Mouse (Mus musculus): ENCODE measurements around the gene Zdhhc25. TPM values are rescaled to one million over a fixed set of nuclear protein-coding genes. Genes with fewer than 3 reads are reported as not detected.

Zdhhc25 gene
- polyA plus RNA-seq, 1 experiment from 2014 or later, result not detected

DNA sequence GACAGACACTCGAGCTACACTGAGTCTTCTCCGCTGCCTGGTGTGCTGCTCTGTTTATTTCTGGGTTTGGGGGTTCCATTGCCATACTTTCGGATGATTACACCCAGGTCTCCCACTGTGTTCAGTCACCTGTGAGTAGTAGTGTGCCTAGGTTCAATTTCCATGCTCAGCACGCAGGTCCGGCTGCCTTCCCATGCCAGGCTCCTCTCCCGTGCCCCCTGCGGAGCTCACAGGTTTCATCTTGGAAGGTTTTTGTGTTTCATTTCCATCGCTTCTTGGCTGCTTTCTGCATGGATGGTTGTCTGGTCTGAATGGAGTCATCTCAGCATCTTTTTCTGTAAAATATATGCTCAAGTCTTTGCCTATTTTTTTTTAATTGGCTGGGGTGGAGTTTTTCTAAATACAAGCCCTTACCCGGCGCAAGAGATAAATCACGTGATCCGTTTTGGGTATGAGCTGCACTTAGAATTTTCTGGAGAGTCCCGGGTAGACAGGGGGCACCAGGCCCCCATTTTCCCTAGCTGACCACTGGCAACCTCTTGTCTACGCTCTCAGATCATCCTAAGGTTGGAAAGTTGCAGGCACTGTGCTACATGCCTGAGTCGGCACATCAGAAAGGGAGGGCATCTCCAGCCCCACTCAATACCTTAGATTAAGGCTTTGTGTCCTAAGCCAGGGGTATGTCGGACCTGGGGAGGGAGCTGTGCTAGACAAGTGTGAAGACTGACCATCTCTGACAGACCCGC lies 4.7 kb downstream of the Zdhhc25 start:
- H3K4me1 ChIP-seq, result no peaks in the 10 kb centered on the region
- no peaks in the 10 kb centered on the region for H3K9me3 ChIP-seq (replicated peaks)
- H3K27ac ChIP-seq, result no peak overlapping the region
- no peaks in the 10 kb centered on the region for H3K36me3 ChIP-seq
- 78% methylated on average over 17 of the region's 17 CpGs for WGBS
- H3K4me3 ChIP-seq (replicated peaks), result no peak overlapping the region
- ATAC-seq (replicated peaks; ENCODE audit: low FRiP score), result no peak
- no peaks in the 10 kb centered on the region for H3K27me3 ChIP-seq
- no peak overlapping the region for H3K4me2 ChIP-seq
- no peak overlapping the region for H3K9ac ChIP-seq

DNA sequence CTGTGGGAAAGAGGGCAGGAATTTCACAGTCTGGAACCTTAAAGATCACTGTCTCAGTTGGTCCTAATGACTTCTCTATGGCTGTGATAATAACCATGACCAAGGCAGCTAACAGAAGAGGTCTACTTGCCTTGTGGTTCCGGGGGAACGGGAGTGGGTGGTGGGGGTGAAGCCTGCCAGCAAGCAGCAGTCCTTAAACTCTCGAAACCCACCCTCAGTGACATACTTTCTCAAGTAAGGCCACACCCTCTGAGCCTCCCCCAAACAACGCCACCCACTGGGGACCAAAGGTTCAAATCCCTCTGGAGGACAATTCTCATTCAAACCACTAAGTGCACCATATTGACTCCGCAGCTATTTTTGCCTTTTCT lies 5.3 kb downstream of the Zdhhc25 start:
- WGBS, result 79% methylated on average over 5 of the region's 5 CpGs
- no peak for ATAC-seq (replicated peaks; ENCODE audit: low FRiP score)

DNA sequence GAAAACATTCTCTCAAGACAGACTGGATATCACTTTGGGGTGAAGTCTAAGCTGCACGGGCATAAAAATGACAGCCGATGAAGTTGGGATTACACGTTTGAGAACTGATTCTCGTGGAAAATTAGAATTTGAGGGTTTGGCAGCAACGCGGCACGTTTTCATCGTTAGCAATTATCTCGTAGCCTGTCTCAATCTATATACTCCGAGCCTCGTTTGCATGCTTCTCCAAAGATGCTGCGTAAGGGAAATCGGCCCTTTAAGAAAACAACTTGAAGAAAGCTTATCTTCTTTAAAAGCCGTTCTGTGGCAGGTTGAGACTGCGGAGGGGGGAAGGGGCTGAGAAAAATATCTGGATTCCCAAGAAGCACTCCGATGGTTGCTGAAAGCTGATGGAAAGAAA lies 17.0 kb downstream of the Zdhhc25 start:
- Histone ChIP-seq H3K9ac (no peak overlapping the region), H3K4me2 (no peak overlapping the region), H3K27ac (no peak overlapping the region), H3K4me3 (replicated peaks) (no peak overlapping the region), H3K27me3 (no peaks in the 10 kb centered on the region), H3K4me1 (no peaks in the 10 kb centered on the region), H3K9me3 (replicated peaks) (no peaks in the 10 kb centered on the region), H3K36me3 (no peaks in the 10 kb centered on the region)
- no peak for ATAC-seq (replicated peaks; ENCODE audit: low FRiP score)
- WGBS, result 84% methylated on average over 16 of the region's 16 CpGs

More for the DNA sequence above, 5.3 kb downstream of the Zdhhc25 start:
- Histone ChIP-seq H3K4me1 (no peaks in the 10 kb centered on the region), H3K27ac (no peak overlapping the region), H3K36me3 (no peaks in the 10 kb centered on the region), H3K9me3 (replicated peaks) (no peaks in the 10 kb centered on the region), H3K27me3 (no peaks in the 10 kb centered on the region), H3K4me3 (replicated peaks) (no peak overlapping the region), H3K9ac (no peak overlapping the region), H3K4me2 (no peak overlapping the region)

DNA sequence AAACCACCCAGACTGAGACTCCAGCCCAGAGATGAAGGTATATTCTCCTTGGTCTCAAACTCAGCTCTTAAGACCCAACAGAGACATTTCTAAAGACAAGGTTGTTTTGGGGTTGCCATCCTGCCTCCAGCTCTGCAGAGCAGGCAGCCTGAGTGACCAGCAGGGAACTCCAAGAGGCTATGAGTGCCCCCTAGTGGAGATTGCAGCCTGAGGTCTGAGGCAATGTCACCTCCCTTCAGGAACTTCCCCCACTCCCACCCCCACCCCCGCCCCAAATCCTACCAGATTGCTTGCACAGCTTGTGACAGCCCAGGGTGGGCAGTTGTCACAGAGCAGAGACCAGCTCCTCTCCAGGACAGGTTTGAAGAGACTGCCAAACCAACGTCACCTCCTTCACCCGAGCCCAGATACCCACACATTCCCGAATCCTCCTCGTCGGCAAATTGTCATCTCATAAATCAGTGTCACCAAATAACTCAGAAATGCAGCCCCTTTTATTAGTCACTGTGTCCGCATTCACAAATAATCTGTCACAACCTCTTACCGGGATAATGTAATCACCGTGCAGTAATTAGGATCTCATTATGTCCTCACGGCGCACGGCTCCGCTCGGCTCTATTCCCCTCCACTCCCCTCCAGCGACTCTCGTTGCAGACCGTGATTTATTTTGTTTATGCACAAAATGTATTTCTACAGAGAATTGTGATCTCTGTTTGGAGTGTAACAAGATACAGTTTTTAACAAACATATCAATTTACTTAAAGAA lies 18.1 kb downstream of the Zdhhc25 start:
- H3K4me1 ChIP-seq, result no peaks in the 10 kb centered on the region
- no peak overlapping the region for H3K27ac ChIP-seq
- 30% methylated on average over 17 of the region's 17 CpGs for WGBS
- H3K4me2 ChIP-seq, result peak overlapping the region; percentile 34
- no peak overlapping the region for H3K4me3 ChIP-seq (replicated peaks)
- ATAC-seq (replicated peaks; ENCODE audit: low FRiP score), result no peak
- H3K27me3 ChIP-seq, result no peaks in the 10 kb centered on the region
- no peaks in the 10 kb centered on the region for H3K9me3 ChIP-seq (replicated peaks)
- H3K9ac ChIP-seq, result no peak overlapping the region
- H3K36me3 ChIP-seq, result no peaks in the 10 kb centered on the region

DNA sequence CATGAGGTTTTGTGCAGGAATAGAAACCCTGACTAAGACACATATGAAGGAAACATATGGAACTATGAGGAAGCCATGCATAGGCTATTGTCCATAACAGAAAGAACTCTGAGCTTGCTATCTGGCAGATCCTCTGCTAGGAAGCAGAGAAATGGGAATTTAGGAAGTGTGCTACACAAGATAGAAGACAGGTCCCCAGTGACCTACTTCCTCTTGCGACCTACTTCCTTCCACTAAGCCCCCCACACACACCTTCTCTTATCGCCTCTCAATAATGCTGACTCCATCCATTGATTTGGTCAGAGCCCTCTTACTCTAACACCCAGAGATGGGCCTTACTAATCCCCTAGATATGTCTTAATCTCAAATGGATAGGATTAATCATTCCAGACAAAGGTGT lies 19.9 kb downstream of the Zdhhc25 start:
- Histone ChIP-seq H3K36me3 (no peaks in the 10 kb centered on the region), H3K27ac (no peak overlapping the region), H3K4me3 (replicated peaks) (no peak overlapping the region), H3K4me2 (no peak overlapping the region), H3K27me3 (no peaks in the 10 kb centered on the region), H3K9me3 (replicated peaks) (no peaks in the 10 kb centered on the region), H3K9ac (no peak overlapping the region), H3K4me1 (no peaks in the 10 kb centered on the region)
- ATAC-seq (replicated peaks; ENCODE audit: low FRiP score), result no peak
- WGBS, result 87% methylated on average over 2 of the region's 2 CpGs

DNA sequence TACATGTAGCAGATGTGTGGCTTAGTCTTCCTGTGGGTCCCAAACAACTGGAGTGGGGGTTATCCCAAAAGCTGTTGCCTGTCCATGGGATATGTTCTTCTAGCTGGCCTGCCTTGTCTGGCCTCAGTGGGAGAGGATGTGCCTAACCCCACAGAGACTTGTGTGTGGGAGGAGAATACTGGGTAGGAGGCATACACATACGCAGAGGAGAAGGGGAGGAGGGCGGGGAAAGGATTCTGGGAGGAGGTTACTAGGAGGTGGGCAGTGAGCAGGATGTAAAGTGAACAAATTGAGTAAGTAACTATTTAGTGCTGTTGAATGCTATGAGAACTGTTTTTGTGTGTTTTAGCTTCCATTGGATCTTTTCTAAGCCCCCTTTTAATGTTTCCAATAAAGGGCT lies 23.8 kb downstream of the Zdhhc25 start:
- H3K4me1 ChIP-seq, result no peaks in the 10 kb centered on the region
- H3K4me3 ChIP-seq (replicated peaks), result no peak overlapping the region
- no peaks in the 10 kb centered on the region for H3K9me3 ChIP-seq (replicated peaks)
- no peak overlapping the region for H3K4me2 ChIP-seq
- no peaks in the 10 kb centered on the region for H3K27me3 ChIP-seq
- H3K27ac ChIP-seq, result no peak overlapping the region
- ATAC-seq (replicated peaks; ENCODE audit: low FRiP score), result no peak
- no peak overlapping the region for H3K9ac ChIP-seq
- H3K36me3 ChIP-seq, result no peaks in the 10 kb centered on the region
- WGBS, result 68% methylated on average over 2 of the region's 2 CpGs

DNA sequence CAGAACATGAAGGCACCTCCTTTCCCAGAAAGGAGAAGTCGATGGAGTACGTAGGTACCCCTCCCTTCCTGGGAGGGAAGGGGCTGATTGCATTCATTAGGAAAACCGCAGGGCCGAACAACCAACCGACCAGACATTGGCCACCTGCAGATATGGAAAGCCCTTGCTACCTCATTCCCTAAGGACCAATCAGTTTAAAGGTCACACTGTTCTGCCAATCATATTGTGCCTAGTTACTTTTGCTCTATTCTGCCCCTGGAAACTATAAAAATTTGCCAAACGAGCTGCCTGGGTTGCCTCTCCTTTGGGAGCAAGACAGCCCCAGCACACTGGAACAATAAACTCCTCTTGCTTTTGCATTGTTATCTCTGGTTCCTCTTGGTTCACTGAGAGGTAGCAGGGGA lies 24.8 kb downstream of the Zdhhc25 start:
- 79% methylated on average over 6 of the region's 6 CpGs for WGBS
- H3K27me3 ChIP-seq, result no peaks in the 10 kb centered on the region
- no peak overlapping the region for H3K9ac ChIP-seq
- H3K9me3 ChIP-seq (replicated peaks), result no peaks in the 10 kb centered on the region
- no peak overlapping the region for H3K4me3 ChIP-seq (replicated peaks)
- H3K4me1 ChIP-seq, result no peaks in the 10 kb centered on the region
- no peaks in the 10 kb centered on the region for H3K36me3 ChIP-seq
- no peak overlapping the region for H3K4me2 ChIP-seq
- no peak overlapping the region for H3K27ac ChIP-seq
- ATAC-seq (replicated peaks; ENCODE audit: low FRiP score), result no peak

DNA sequence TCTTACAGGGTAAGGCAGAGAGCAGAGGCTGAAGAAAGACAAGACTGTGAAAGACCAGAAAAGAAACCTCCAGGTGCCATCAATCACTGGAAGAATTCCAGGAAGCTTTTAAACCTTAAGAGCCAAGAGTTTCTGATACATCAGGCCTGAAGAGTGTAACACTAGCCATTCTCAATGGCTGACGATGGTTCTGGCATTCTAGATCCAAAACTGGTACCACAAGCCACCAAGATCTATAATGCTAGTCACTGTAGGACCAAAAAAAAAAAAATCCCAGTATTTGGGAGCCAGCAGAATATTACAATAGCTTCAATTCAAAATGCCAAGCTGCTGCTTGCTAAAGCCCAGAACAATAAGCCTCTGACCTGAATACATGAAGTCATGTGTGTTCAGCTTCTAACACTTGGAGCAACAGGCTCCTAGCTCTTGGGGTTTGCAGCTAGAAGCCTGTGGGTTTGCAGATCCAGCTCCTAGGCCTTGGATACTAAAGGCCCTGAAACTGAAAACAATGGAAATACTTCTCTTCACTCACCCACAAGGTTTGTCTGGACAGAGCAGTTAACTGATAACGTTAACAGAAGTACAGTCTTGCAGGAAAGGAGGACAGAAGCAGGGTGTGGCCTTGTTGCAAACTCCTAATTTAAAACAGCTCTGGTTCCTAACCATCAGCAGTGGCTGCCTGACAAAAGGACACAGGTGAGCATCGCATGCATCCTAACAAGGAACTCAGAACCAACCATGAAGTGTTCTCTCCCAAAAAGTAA lies 25.4 kb downstream of the Zdhhc25 start:
- H3K27me3 ChIP-seq, result no peaks in the 10 kb centered on the region
- H3K4me3 ChIP-seq (replicated peaks), result no peak overlapping the region
- no peak overlapping the region for H3K27ac ChIP-seq
- 83% methylated on average over 3 of the region's 3 CpGs for WGBS
- ATAC-seq (replicated peaks; ENCODE audit: low FRiP score), result no peak
- no peak overlapping the region for H3K4me2 ChIP-seq
- H3K9ac ChIP-seq, result no peak overlapping the region
- no peaks in the 10 kb centered on the region for H3K36me3 ChIP-seq
- H3K9me3 ChIP-seq (replicated peaks), result no peaks in the 10 kb centered on the region
- H3K4me1 ChIP-seq, result no peaks in the 10 kb centered on the region

DNA sequence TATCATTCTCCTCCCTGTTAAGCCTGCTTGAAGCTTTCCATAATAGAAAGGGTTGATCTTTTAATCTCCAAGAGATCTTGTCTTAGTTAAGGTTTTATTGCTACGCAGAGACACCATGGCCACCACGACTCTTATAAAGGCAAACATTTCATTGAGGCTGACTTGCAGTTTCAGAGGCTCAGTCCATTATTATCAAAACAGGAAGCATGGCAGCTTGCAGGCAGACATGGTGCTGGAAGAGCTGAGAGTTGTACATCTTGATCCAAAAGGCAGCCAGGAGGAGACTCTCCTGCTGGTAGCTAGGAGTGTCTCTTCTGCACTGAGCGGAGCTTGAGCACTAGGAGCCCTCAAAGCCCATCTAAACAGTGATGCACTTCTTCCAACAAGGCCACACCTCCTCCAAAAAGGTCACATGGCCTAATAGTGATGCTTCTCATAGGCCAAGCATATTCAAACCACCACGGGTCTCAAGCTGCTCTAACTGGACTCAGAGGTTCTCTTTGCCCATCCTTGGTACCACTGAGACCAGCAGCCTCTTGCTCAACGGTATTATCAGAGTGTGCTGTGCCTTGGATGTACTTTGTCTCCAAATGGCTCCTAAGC lies 26.9 kb downstream of the Zdhhc25 start:
- no peaks in the 10 kb centered on the region for H3K9me3 ChIP-seq (replicated peaks)
- no peak overlapping the region for H3K4me2 ChIP-seq
- no peaks in the 10 kb centered on the region for H3K36me3 ChIP-seq
- H3K27me3 ChIP-seq, result no peaks in the 10 kb centered on the region
- no peak for ATAC-seq (replicated peaks; ENCODE audit: low FRiP score)
- no peak overlapping the region for H3K4me3 ChIP-seq (replicated peaks)
- H3K27ac ChIP-seq, result no peak overlapping the region
- 83% methylated on average over 5 of the region's 5 CpGs for WGBS
- H3K9ac ChIP-seq, result no peak overlapping the region
- H3K4me1 ChIP-seq, result no peaks in the 10 kb centered on the region

DNA sequence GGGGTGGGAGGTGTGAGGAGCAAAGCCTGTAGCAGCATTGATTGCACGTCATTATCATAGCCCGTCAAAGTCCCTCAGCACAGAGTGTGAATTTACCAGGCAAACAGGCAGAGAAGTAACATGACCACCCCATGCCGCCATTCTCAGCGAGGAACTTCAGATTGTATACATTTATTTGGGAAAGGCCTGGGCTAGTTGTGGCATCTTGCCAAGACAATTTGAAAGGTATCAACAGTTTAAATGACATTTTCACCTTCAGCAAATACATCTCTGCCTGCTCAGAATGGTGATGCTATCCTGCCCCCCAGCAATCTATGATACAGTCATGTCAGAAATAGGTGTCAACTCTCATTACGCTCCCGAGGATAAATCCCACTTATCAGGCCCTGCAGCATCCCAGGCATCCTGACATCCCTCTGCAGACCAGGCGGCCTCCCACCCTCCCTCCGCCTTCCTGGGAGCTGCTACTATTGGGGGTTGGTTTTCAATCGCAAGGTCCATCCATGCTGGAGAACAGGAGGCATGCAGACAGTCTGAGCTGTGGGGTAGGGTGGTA lies 28.8 kb downstream of the Zdhhc25 start:
- no peak overlapping the region for H3K4me2 ChIP-seq
- no peaks in the 10 kb centered on the region for H3K27me3 ChIP-seq
- ATAC-seq (replicated peaks; ENCODE audit: low FRiP score), result no peak
- no peak overlapping the region for H3K27ac ChIP-seq
- H3K9ac ChIP-seq, result no peak overlapping the region
- no peaks in the 10 kb centered on the region for H3K36me3 ChIP-seq
- no peaks in the 10 kb centered on the region for H3K9me3 ChIP-seq (replicated peaks)
- H3K4me3 ChIP-seq (replicated peaks), result no peak overlapping the region
- WGBS, result 65% methylated on average over 9 of the region's 9 CpGs
- H3K4me1 ChIP-seq, result no peaks in the 10 kb centered on the region

DNA sequence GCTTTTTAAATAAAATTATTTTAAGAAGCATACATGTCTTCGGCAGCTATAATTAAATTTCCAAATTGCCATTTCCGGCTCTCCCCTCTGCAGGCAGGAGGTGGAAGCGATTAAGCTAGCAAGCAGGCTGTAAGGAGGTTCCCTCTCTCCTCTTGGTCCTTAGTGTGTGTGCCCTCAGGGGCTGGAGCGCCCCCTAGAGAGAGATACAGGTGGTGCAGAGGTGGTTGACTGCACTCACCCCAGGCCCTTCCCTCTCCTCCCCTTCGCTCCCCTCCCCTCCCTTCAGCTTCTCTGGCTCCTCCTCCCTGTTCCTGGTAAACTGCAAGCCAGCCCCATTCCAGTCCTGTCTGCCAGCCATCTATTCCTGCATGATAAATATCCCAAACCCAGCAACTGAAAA lies 35.1 kb downstream of the Zdhhc25 start:
- H3K9me3 ChIP-seq (replicated peaks), result no peaks in the 10 kb centered on the region
- ATAC-seq (replicated peaks; ENCODE audit: low FRiP score), result no peak
- H3K36me3 ChIP-seq, result no peaks in the 10 kb centered on the region
- H3K27ac ChIP-seq, result no peak overlapping the region
- 77% methylated on average over 5 of the region's 5 CpGs for WGBS
- H3K4me2 ChIP-seq, result no peak overlapping the region
- no peaks in the 10 kb centered on the region for H3K27me3 ChIP-seq
- no peak overlapping the region for H3K9ac ChIP-seq
- no peak overlapping the region for H3K4me3 ChIP-seq (replicated peaks)
- no peaks in the 10 kb centered on the region for H3K4me1 ChIP-seq

DNA sequence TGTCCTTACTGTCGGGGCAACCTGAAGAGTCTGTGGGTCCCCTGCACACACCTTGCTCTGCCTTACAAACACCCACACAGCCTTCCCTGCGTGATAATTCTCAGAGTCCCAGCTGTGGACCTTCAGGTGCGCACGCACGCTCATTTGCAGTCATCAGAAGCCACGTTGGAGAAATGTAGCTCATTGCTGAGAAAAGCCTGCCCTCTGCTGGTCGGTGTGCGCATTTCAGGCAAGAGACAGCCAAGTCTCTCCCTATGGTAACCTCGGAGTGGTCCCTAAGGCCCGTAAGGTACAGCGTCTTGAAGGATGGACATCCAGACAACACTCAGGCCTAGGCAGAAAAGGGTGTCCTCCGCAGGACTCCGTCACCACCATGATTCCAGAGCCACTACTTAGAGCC lies 50.9 kb downstream of the Zdhhc25 start:
- Histone ChIP-seq H3K36me3 (no peaks in the 10 kb centered on the region), H3K27ac (no peak overlapping the region), H3K9ac (no peak overlapping the region), H3K4me2 (no peak overlapping the region), H3K4me1 (no peaks in the 10 kb centered on the region), H3K9me3 (replicated peaks) (no peaks in the 10 kb centered on the region), H3K4me3 (replicated peaks) (no peak overlapping the region), H3K27me3 (peaks cover 12% of the 10 kb centered on the region)
- 22% methylated on average over 13 of the region's 13 CpGs for WGBS
- no peak for ATAC-seq (replicated peaks; ENCODE audit: low FRiP score)

Data from kidney, embryonic 15.5 days (tissue).